Mouse (Mus musculus) midbrain, postnatal 0 days (tissue): ENCODE data around the gene Shld2. TPM values are rescaled to one million over a fixed set of nuclear protein-coding genes. Genes with fewer than 3 reads are reported as not detected.
A peak's percentile ranks its signal among the peaks of the same experiment; 100 is the strongest.

Experiments used
- ATAC-seq: fragments of 200-750 bp; cut with Nextera tagmentation; 2 replicates; pipeline ENCODE4 v1.8.0; 2017; ENCODE audit warnings: moderate number of reproducible peaks, mild to moderate bottlenecking, moderate TSS enrichment, moderate library complexity; ENCODE audit not compliant: low FRiP score
- DNase-seq: peaks from one replicate; pipeline ENCODE4 v3.0.0-alpha.2; 2015; ENCODE audit warnings: low spot score
- H3K27ac ChIP-seq: fragments of 300-500 bp; sonication (generic); 2 replicates; pipeline ENCODE4 v1.5.1; 2014; ENCODE audit warnings: low read depth, mild to moderate bottlenecking, low read length, mixed read lengths
- H3K27me3 ChIP-seq: fragments of 300-500 bp; sonication (generic); 2 replicates; pipeline ENCODE4 v1.6.1; 2014; ENCODE audit warnings: low read length, control low read depth, mixed read lengths; ENCODE audit not compliant: insufficient read depth
- H3K36me3 ChIP-seq: fragments of 300-500 bp; sonication (generic); 2 replicates; pipeline ENCODE4 v1.6.1; 2014; ENCODE audit warnings: low read length, control low read depth, mixed read lengths; ENCODE audit not compliant: insufficient read depth
- H3K4me1 ChIP-seq: fragments of 300-500 bp; sonication (generic); 2 replicates; pipeline ENCODE4 v1.6.1; 2014; ENCODE audit warnings: mild to moderate bottlenecking, control low read depth, antibody characterized with exemption, low read length, mixed read lengths; ENCODE audit not compliant: insufficient read depth
- H3K4me2 ChIP-seq: fragments of 300-500 bp; sonication (generic); 2 replicates; pipeline ENCODE4 v1.6.1; 2014; ENCODE audit warnings: low read depth, mild to moderate bottlenecking, low read length, mixed read lengths; ENCODE audit not compliant: poor library complexity, severe bottlenecking
- H3K4me3 ChIP-seq: fragments of 300-500 bp; sonication (generic); 2 replicates; pipeline ENCODE4 v1.5.1; 2014; ENCODE audit warnings: low read depth, mild to moderate bottlenecking, low read length, moderate library complexity
- H3K9ac ChIP-seq: fragments of 300-500 bp; sonication (generic); replicated peaks from 2 replicates; pipeline ENCODE4 v1.6.1; 2014; ENCODE audit warnings: mild to moderate bottlenecking, low read length, moderate library complexity, mixed read lengths; ENCODE audit not compliant: poor library complexity, severe bottlenecking
- H3K9me3 ChIP-seq: fragments of 300-500 bp; sonication (generic); 2 replicates; pipeline ENCODE4 v1.6.1; 2016; ENCODE audit warnings: low read length, control low read depth
- CTCF ChIP-seq: IDR thresholded peaks from 2 replicates; pipeline ENCODE4 v1.5.1; 2016; ENCODE audit warnings: antibody characterized with exemption, mild to moderate bottlenecking
- WGBS: fragments of 180-500 bp; shearing (Covaris S2); extraction: QIAGEN DNeasy Blood & Tissue Kit; methylation state at CpG from one replicate; pipeline ENCODE4 v1.1.7; 2014; 5-methylcytosine and 5-hydroxymethylcytosine counted together
- polyA plus RNA-seq: library from polyadenylated mRNA; unstranded; fragments of >200 nt; fragmentation: Nextera tagmentation; extraction: Ambion mirVana; gene quantifications from 2 replicates; pipeline ENCODE4 v1.2.1, GENCODE M21; 2015
- total RNA-seq: library from RNA; depleted of rRNA; stranded (reverse); fragments of >200 nt; gene quantifications from 2 replicates; pipeline ENCODE4 v1.2.3, GENCODE M21; 2014; rRNA removed

Shld2 gene
- total RNA-seq (6.4 and 8.2 TPM in 2 replicates), polyA plus RNA-seq (6.9 and 8.5 TPM in 2 replicates)

- peak; percentile 8; the same call in 1 of the 2 replicates for TF ChIP-seq CTCF
- peak within 1 kb of the TSS; percentile 98 for H3K4me3 ChIP-seq
- ATAC-seq (peak; percentile 93), DNase-seq (peak; percentile 94)
- peak within 1 kb of the TSS; percentile 82 for H3K4me2 ChIP-seq
- peak within 1 kb of the TSS; percentile 99 for H3K9ac ChIP-seq
- 1% methylated on average over 50 of the region's 100 CpGs for WGBS
- peak within 1 kb of the TSS; percentile 96 for H3K27ac ChIP-seq
- no peaks in the 10 kb centered on the region for H3K9me3 ChIP-seq
- H3K36me3 ChIP-seq, result no peaks in the 10 kb centered on the region
- H3K4me1 ChIP-seq, result peaks cover 12% of the 10 kb centered on the region; the same call in 1 of the 2 replicates
- no peaks in the 10 kb centered on the region for H3K27me3 ChIP-seq
Measured at GRCm38 (mm10) chr14:34310234-34310965, at the start of gene Shld2, which contains the start of gene Glud1. Gene Shld2 (minus strand): TSS chr14:34310493. Gene Glud1 (plus strand): TSS chr14:34310727.

DNA sequence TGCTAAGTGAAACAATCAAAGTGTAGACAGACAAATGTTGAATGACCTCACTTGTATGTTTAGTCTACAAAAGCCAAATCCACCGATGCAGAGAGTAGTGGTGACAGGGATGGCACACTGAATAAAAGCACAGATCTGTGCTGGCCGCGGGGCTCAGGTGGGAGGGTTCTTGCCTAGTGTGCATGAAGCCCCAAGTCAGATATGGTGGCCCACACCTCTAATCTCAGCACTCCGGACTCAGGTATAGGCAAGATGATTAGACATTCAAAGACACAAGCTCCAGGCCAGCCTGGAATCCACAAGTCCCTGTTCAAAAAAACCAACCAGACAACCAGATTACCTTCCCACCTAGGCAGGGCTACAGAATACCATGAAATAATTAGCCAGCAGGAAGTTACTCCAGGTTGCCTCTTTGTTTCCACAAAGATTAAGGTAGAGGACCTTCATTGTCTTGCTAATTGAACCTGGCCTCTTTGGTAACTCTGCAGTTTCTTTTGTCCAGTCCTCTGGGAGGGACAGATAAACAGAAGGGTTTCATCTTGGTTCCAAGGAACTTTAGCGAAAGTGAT lies 49.5 kb upstream of the Shld2 start:
- WGBS, result 46% methylated on average over 5 of the region's 5 CpGs
- H3K9ac ChIP-seq, result no peak overlapping the region
- no peak for ATAC-seq
- TF ChIP-seq CTCF, result no peak
- H3K4me2 ChIP-seq, result no peak overlapping the region
- H3K27ac ChIP-seq, result no peak overlapping the region
- H3K9me3 ChIP-seq, result no peaks in the 10 kb centered on the region
- H3K4me1 ChIP-seq, result peaks cover 5% of the 10 kb centered on the region
- H3K27me3 ChIP-seq, result no peaks in the 10 kb centered on the region
- DNase-seq, result no peak
- no peaks in the 10 kb centered on the region for H3K36me3 ChIP-seq
- H3K4me3 ChIP-seq, result no peak overlapping the region

DNA sequence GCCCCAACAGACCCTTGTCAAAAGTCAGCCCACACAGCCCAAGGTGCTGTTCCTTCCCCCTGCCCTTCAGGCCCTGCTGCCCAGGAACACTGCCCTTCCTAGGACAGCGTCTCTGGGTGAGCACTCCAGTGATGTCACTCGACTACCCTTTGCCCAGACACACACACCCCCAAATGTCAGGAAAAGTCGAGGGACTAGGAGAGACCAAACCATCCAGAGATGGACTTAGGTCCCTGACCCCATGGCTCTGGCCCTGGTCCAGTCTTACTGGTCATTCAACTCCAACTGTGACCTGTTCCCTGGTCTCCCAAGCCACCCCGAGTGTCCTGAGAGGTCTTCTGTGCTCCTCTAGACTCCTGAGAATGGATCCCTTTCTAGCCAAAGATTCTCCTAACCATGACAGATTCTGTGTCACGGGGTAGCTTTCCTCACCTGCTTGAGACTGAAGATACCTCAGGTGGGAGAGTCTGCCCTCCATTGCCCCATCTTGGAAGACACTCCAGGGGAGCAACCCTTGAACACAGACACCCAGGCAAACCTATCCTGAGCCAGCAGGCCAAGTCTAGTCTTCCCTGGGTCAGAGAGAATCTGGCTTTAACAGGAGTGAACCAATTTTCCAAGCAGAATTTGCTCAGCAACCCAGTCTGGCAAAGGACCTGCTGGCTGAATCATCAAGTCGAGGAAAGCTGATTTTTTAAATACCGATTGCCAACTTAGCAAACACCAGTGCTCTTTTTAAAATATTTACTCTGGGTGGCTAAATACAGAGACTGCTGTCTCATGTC lies 47.6 kb upstream of the Shld2 start:
- H3K4me3 ChIP-seq, result no peak overlapping the region
- H3K4me1 ChIP-seq, result no peaks in the 10 kb centered on the region
- no peaks in the 10 kb centered on the region for H3K9me3 ChIP-seq
- WGBS, result 85% methylated on average over 7 of the region's 7 CpGs
- H3K27me3 ChIP-seq, result no peaks in the 10 kb centered on the region
- no peaks in the 10 kb centered on the region for H3K36me3 ChIP-seq
- no peak overlapping the region for H3K4me2 ChIP-seq
- no peak for DNase-seq
- no peak overlapping the region for H3K27ac ChIP-seq
- no peak overlapping the region for H3K9ac ChIP-seq
- no peak for ATAC-seq
- TF ChIP-seq CTCF, result no peak

DNA sequence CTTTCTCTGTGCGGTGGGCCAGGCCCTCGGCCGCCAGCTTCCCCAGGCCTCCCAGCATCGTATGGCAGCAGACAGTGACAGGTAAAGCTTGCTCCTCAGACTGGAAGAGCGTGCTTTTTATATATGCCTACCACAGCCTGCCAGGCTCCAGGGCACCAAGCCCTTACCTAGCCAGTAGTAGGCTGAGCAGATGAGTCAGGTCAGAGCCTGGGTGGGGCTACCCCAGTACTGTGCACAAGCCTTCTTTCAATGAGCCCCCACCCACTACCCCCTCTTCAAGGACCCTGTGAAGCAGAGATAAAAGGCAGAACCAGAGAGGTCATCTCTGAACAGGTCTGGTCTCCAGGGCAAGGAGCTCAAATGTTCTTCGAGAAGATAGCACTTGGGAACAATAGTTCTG lies 45.0 kb upstream of the Shld2 start, which contains the start of gene Fam25c:
Gene Fam25c (minus strand): TSS at position 133 of the 400 bp plus-strand sequence.
- H3K4me3 ChIP-seq, result no peak within 1 kb of the TSS
- no peak within 1 kb of the TSS for H3K27ac ChIP-seq
- H3K4me1 ChIP-seq, result no peaks in the 10 kb centered on the region
- WGBS, result 85% methylated on average over 6 of the region's 6 CpGs
- H3K27me3 ChIP-seq, result no peaks in the 10 kb centered on the region
- no peaks in the 10 kb centered on the region for H3K36me3 ChIP-seq
- no peak within 1 kb of the TSS for H3K4me2 ChIP-seq
- no peak for TF ChIP-seq CTCF
- no peak within 1 kb of the TSS for H3K9ac ChIP-seq
- DNase-seq (no peak), ATAC-seq (no peak)
- no peaks in the 10 kb centered on the region for H3K9me3 ChIP-seq

DNA sequence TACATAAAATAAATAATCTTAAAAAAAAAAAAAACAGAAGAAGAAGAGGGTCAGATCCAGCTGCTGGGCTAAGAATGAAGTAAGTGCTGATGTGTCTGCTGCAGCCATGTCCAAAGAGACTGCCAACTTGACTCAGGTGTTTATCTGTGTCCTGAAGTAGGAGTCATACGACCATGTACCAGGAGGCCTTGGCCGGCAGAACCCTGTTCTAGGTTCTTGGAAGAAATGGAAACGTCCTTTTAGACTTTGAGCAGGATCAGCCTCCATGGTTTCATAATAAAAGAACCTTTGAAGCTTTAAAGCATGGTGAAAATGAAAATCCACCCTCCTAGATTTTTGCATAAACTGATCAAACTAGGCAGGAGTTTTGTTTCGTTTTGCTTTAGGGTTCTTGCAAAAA lies 44.2 kb upstream of the Shld2 start:
- no peak for ATAC-seq
- Histone ChIP-seq H3K4me1 (no peaks in the 10 kb centered on the region), H3K9me3 (no peaks in the 10 kb centered on the region), H3K9ac (no peak overlapping the region), H3K4me2 (no peak overlapping the region), H3K27me3 (no peaks in the 10 kb centered on the region), H3K27ac (no peak overlapping the region), H3K4me3 (no peak overlapping the region), H3K36me3 (no peaks in the 10 kb centered on the region)
- no peak for DNase-seq
- no peak for TF ChIP-seq CTCF
- 81% methylated on average over 4 of the region's 4 CpGs for WGBS
